Mouse (Mus musculus) cortical plate, adult 2 months (tissue): ENCODE measurements at regions not wholly inside any gene's neighbourhood (a gene's known extent, or its start where the extent isn't known, plus 50 kb on each side); places are given as distances from the start of the nearest gene placed in this dataset.

Experiments
- CTCF ChIP-seq: fragments of 200-500 bp; IDR thresholded peaks from 2 replicates; pipeline ENCODE4 v1.5.1; 2011; ENCODE audit warnings: mild to moderate bottlenecking, control low read depth, low read length; ENCODE audit not compliant: insufficient read depth; ENCODE audit errors: extremely low read depth
- POLR2A ChIP-seq: fragments of 200-500 bp; IDR thresholded peaks from 2 replicates; pipeline ENCODE4 v1.6.1; 2011; ENCODE audit warnings: mild to moderate bottlenecking, low read length, control low read depth; ENCODE audit not compliant: insufficient read depth; ENCODE audit errors: extremely low read depth

DNA sequence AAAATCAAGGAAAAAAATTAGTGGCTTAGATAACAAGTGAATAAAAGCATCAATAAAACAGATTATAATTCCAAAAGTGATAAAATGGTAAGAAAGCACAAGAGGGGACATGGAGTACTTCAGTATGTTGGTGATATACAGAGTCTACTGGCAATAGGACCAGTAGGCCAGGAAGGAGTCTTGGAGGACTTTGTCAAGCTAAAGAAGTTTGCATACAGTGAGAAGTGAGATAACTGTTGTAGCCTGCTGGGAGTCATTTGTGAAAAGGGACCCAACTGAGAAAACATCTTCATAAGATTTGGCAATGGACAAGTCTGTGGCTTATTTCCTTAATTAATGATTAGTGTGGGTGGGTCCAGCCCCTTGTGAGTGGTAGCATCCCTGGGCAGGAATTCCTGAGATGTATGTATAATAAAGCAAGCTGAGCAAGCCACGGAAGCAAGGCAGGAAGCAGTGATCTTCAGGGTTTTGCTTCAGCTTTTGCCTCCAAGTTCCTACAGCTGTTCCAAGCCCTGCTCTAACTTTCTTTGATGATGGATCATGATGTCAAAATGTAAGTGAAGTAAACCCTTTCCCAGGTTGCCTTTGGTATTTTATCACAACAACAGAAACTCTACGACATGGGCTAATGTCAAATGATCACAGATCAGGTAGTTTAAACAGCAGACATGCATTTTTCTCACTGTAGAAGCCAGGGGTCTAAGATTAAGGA, 314.5 kb upstream of the Trib2 start:
- no peak for TF ChIP-seq CTCF
- no peak for TF ChIP-seq POLR2A
